Mouse (Mus musculus): ENCODE results near the gene Mpi. TPM values are rescaled to one million over a fixed set of nuclear protein-coding genes. Genes with fewer than 3 reads are reported as not detected.
A peak's percentile ranks its signal among the peaks of the same experiment; 100 is the strongest.

Mpi gene
- polyA plus RNA-seq, 1 experiment from 2014 or later: 60.0 TPM

DNA sequence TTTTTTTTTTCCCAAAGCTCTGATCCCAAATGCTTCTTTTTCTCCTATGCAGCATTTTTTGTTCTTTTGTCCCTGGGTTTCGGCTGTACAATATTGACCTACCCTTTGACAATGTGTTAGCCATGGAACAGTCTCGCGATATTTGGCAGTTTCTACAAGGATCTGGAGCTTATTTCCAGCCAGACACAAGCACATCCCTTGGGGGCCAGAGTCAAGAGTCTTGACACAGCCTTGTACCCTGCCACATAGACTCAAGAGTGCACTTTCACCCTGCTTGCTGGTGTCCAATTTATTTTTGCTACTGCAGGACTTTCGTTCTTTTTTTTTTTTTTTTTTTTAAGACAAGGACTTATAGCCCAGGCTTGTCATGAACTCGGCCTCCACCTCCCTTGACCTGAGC is 16.2 kb downstream of the Mpi start:
- Histone ChIP-seq H3K27ac (no peak overlapping the region), H3K9me3 (replicated peaks) (no peaks in the 10 kb centered on the region), H3K4me1 (peaks cover 24% of the 10 kb centered on the region), H3K36me3 (peaks cover 66% of the 10 kb centered on the region), H3K4me3 (no peak overlapping the region), H3K27me3 (ENCODE audit: low read depth, poor library complexity, severe bottlenecking) (no peaks in the 10 kb centered on the region)
- DNase-seq (ENCODE audit: low spot score): no peak
- 93% methylated on average over 5 of the region's 5 CpGs for WGBS

DNA sequence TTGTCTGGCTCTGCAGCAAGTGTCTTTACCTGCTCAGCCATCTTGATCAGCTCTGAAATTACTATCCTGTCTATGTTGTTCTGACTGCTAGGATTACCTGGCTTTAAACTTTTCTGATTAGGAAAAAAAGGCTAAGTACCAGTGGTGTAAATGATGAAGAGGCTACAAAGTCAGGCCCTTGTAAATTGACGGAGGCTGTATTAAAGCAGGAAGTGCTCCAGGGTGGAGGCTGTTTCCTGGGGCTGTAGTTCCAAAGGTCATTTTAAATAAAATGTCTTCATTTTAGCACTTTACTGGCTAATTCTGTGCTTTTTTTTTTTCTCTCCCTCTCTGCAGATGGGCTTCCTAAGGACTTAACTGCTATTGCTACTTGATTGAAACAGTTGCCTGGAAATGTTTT is 20.6 kb downstream of the Mpi start:
- H3K36me3 ChIP-seq: peaks cover 63% of the 10 kb centered on the region
- no peaks in the 10 kb centered on the region for H3K27me3 ChIP-seq (ENCODE audit: low read depth, poor library complexity, severe bottlenecking)
- no peak overlapping the region for H3K4me3 ChIP-seq
- H3K9me3 ChIP-seq (replicated peaks): no peaks in the 10 kb centered on the region
- no peak for DNase-seq (ENCODE audit: low spot score)
- H3K27ac ChIP-seq: no peak overlapping the region
- peaks cover 4% of the 10 kb centered on the region for H3K4me1 ChIP-seq
- 81% methylated on average over 1 of the region's 1 CpGs for WGBS

DNA sequence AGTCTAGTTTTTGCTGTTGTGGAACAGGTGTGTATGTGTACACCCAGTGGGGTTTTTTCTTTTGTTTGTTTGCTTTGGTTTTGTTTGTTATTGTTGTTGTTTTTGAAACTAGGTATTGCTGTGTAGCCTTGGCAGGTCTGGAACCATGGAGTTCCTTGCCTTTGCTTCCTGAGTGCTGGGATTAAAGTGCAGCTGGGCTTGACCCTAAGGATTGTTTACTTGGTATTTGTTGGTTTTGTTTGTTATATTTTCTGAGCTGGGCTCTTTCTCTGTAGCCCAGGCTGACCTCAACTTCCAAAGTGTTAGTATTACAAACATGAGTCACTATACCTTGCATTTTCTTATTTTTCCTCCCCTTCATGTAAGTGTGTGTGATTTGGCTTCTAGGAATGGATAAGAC is 26.1 kb downstream of the Mpi start:
- Histone ChIP-seq H3K36me3 (peaks cover 29% of the 10 kb centered on the region), H3K27me3 (ENCODE audit: low read depth, poor library complexity, severe bottlenecking) (no peaks in the 10 kb centered on the region), H3K27ac (no peak overlapping the region), H3K4me1 (peaks cover 13% of the 10 kb centered on the region), H3K9me3 (replicated peaks) (no peaks in the 10 kb centered on the region), H3K4me3 (no peak overlapping the region)
- no peak for DNase-seq (ENCODE audit: low spot score)

DNA sequence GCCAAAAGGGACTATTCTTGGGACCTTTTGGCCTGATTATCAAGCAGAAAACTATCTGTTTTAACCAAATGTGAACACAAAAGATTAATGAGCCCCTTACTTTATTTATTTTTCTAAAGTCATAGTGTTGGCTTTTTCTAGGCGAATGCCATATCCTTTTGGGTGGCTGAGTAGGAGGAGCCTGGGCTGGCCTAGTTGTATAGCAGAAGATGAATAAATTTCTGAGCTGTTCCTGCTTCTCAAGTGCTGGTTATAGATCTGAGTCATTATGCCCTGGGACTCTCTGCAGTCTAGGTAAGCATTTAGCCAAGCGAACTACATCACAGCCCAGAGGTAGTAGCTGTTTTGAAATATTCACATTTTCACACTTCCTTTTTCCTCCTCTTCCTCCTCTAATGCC is 27.0 kb downstream of the Mpi start:
- H3K4me1 ChIP-seq: peaks cover 14% of the 10 kb centered on the region
- no peak overlapping the region for H3K4me3 ChIP-seq
- DNase-seq (ENCODE audit: low spot score): no peak
- peaks cover 22% of the 10 kb centered on the region for H3K36me3 ChIP-seq
- H3K9me3 ChIP-seq (replicated peaks): no peaks in the 10 kb centered on the region
- 90% methylated on average over 2 of the region's 2 CpGs for WGBS
- H3K27me3 ChIP-seq (ENCODE audit: low read depth, poor library complexity, severe bottlenecking): no peaks in the 10 kb centered on the region
- H3K27ac ChIP-seq: no peak overlapping the region

DNA sequence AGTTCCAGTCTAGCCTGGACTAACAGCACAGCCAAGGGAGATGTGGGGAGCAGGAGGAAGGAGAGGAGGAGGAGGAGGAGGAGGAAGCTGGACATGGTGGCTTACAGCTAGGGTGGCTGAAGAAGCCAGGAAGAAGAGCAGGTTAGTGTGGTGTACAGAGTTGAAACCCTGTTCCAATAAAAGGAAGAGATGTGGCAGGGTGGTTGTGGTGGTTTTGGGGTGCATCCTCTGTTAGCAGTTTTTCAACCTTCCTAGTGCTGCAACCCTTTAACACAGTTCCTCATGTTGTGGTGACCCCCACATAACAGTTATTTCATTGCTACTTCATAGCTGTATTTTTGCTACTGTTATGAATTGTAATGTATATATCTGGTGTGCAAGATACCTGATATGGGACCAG is 28.1 kb downstream of the Mpi start:
- Histone ChIP-seq H3K27ac (no peak overlapping the region), H3K4me1 (peaks cover 16% of the 10 kb centered on the region), H3K27me3 (ENCODE audit: low read depth, poor library complexity, severe bottlenecking) (no peaks in the 10 kb centered on the region), H3K4me3 (no peak overlapping the region), H3K36me3 (peaks cover 13% of the 10 kb centered on the region), H3K9me3 (replicated peaks) (no peaks in the 10 kb centered on the region)
- no peak for DNase-seq (ENCODE audit: low spot score)

DNA sequence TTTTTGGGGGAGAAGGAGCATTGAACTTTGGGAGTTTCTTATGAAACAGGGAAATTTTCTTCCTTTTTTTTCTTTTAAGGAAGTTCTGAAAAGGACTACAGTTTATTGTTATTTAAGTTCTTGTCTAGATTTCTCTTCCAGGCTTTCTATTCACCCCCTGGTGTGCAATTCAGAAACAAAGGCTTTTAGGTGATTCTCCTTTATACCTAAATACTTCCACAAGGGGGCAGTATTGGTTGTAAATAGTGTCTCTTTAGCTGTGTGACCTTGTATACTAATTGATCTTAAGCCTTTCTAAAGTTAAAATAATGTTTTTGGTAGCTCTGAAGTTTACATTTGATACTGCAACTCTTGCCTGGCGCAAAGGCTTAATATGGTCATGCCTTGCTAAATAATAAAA is 28.8 kb downstream of the Mpi start:
- WGBS: 94% methylated on average over 1 of the region's 1 CpGs
- Histone ChIP-seq H3K27me3 (ENCODE audit: low read depth, poor library complexity, severe bottlenecking) (no peaks in the 10 kb centered on the region), H3K9me3 (replicated peaks) (no peaks in the 10 kb centered on the region), H3K36me3 (0 out of 2 replicates have a peak, but pooled peaks cover 6% of the 10 kb centered on the region), H3K4me3 (no peak overlapping the region), H3K27ac (no peak overlapping the region), H3K4me1 (peaks cover 16% of the 10 kb centered on the region)
- DNase-seq (ENCODE audit: low spot score): no peak

DNA sequence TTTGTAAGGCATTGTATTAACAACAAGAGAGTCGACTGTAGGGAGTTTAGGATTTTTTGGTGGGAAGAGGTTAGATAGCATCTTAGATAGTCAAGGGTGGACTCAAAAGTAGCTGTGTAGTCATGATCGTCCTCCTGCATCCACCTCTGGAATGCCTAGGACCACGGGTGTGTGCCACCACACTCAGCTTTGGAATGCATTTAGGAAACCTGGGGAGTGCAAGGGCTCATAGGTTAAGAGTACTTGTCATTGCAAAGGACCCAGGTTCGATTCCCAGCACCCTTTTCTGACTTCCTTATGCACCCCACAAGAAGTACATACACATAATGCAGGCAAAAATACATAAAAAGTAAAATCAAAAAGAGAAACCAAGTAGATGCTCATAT is 29.7 kb downstream of the Mpi start:
- WGBS: 82% methylated on average over 4 of the region's 4 CpGs
- H3K27ac ChIP-seq: no peak overlapping the region
- 0 out of 2 replicates have a peak, but pooled peaks cover 3% of the 10 kb centered on the region for H3K36me3 ChIP-seq
- DNase-seq (ENCODE audit: low spot score): no peak
- H3K4me3 ChIP-seq: peak overlapping the region; percentile 72
- H3K9me3 ChIP-seq (replicated peaks): no peaks in the 10 kb centered on the region
- no peaks in the 10 kb centered on the region for H3K27me3 ChIP-seq (ENCODE audit: low read depth, poor library complexity, severe bottlenecking)
- H3K4me1 ChIP-seq: peaks cover 16% of the 10 kb centered on the region

DNA sequence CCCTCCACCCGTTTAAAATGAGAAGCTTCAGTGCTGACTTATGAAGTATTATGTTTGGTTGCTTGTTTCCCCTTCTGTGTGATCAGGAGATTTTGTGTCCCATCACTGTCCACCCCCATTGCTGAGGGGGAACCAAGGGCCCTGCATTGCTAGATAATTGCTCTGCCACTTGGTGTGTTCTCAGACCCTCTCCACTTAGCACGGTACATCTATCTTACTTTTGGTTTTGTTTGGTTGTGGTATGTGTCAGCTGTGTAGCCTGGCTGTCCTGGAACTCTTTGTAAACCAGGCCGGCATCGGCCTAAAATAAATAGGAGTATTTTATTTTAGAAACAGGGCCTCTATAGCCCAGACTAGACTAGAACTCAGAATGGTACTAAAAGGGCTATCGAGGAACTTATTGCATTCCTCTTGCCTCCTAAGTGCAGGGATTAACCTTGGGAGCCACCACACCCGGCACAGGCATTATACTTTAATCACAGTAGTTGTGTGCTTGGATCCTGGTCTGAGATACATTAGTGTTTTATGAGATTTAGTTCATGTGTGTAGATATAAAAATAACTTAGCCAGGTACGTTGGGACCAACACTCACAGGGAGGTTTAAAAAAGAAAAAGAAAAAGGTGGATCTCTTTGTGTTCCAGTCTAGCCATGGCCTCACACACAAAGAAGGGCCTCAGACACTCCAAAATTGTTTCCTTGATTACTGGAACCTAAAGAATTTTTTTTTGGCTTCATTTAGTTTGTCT is 30.3 kb downstream of the Mpi start:
- H3K36me3 ChIP-seq: 0 out of 2 replicates have a peak, but pooled peaks cover 3% of the 10 kb centered on the region
- H3K9me3 ChIP-seq (replicated peaks): no peaks in the 10 kb centered on the region
- DNase-seq (ENCODE audit: low spot score): no peak
- no peaks in the 10 kb centered on the region for H3K27me3 ChIP-seq (ENCODE audit: low read depth, poor library complexity, severe bottlenecking)
- H3K4me1 ChIP-seq: peaks cover 16% of the 10 kb centered on the region
- WGBS: 40% methylated on average over 7 of the region's 7 CpGs
- H3K4me3 ChIP-seq: peak overlapping the region; percentile 72
- H3K27ac ChIP-seq: peak overlapping the region; percentile 93

DNA sequence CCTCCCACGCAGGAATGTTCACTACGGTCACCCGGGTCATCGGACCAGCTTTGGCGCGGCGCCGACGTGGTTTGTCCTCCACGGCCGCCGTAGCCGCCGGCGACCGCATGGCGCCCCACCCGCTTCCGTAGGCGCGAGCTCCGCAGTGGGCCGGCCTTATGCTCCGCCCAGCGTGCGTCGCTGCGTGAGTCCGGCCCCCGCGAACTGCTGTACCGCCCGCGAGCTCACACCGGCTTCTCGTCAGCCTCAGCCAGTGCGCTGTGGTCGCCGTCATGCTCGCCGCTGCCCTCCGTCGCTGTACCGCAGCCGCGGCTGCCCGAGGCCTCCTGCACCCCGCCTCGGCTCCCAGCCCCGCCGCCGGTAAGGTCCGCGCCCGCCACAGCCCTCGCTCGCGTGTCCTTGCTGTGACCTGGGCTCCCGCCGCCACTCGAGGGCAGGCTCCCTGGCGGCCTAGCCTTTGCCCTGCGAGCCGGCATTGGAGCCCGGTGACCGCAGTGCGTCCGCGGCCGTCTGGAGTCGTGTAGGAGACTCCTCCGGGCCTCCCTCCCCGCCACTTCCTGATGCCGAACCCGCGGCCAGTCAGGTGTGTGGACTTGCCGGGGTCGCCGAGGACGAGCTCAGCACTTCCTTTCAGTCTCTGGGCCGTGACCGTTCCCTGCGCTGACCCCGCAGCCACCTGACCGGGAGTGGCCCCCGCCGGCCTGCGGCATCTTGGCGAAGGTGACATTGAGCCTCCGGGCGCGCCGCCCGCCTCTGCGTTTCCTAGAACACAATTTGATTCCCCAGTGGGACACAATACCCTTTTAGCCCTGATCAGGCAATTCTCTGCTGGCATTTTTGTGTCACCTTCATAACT is 31.3 kb downstream of the Mpi start, which contains the start of gene Cox5a:
Cox5a (plus strand) TSS at position 219 of the 856 bp plus-strand sequence.
- peak; percentile 93 for DNase-seq (ENCODE audit: low spot score)
- under 1% methylated on average over 95 of the region's 95 CpGs for WGBS

DNA sequence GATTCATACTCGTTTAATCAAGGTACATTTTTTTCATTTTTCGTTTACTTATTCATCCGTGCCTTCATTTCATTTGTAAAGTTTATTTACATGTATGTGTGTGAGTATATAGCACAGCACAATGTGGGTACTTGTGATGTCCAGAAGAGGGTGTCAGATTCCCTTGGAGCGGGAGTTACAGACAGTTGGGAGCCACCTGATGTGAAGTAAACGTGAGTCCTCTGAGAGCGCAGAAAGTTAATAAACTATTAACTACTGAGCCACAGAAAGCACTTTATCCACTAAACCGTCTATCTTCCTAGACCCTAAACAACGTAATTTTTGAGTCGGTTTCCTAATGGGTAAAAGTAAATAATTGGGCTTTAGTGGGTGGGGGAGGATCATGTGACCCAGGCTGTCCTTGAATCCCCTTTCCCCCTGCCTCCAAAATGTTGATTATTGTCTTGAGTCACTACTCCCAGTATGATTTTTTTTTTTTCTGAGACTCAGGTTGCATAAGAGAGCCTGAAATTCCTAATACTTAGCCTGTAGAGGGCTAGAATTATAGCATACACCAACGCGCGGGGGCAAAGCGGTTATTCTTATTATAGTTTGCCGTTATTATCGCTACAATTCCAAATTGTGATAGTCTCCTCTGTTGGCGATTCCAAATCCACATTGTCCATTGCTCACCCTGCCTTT is 32.0 kb downstream of the Mpi start:
- Histone ChIP-seq H3K27ac (peak overlapping the region; percentile 93), H3K9me3 (replicated peaks) (no peaks in the 10 kb centered on the region), H3K4me3 (peak overlapping the region; percentile 72), H3K4me1 (peaks cover 16% of the 10 kb centered on the region), H3K36me3 (0 out of 2 replicates have a peak, but pooled peaks cover 3% of the 10 kb centered on the region), H3K27me3 (ENCODE audit: low read depth, poor library complexity, severe bottlenecking) (no peaks in the 10 kb centered on the region)
- DNase-seq (ENCODE audit: low spot score): no peak
- WGBS: 26% methylated on average over 16 of the region's 16 CpGs

More for the DNA sequence above, 31.3 kb downstream of the Mpi start, which contains the start of gene Cox5a:
- H3K9me3 ChIP-seq (replicated peaks): no peaks in the 10 kb centered on the region
- peak within 1 kb of the TSS; percentile 93 for H3K27ac ChIP-seq
- H3K27me3 ChIP-seq (ENCODE audit: low read depth, poor library complexity, severe bottlenecking): no peaks in the 10 kb centered on the region
- H3K36me3 ChIP-seq: 0 out of 2 replicates have a peak, but pooled peaks cover 3% of the 10 kb centered on the region
- peaks cover 16% of the 10 kb centered on the region for H3K4me1 ChIP-seq
- H3K4me3 ChIP-seq: peak within 1 kb of the TSS; percentile 72

DNA sequence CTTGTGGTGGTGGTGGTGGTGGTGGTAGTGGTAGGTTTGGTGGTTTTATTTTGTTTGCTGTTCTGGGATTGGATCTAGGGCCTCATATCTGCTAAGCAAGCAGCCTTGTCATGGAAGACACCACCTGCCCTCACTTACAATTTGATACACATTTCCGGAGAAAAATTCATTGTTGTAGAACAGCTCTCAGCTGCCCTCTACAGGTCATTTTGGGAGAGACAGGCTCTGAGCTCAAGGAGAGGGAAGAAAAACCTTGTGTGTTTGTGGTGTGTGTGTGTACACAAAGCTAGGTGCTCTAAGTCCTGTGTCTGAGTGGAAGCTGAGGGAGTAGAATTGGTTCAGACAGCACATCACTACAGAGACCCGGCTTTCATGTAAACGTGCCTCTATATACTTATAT is 35.5 kb downstream of the Mpi start:
- 14% methylated on average over 3 of the region's 3 CpGs for WGBS
- H3K9me3 ChIP-seq (replicated peaks): no peaks in the 10 kb centered on the region
- H3K27me3 ChIP-seq (ENCODE audit: low read depth, poor library complexity, severe bottlenecking): no peaks in the 10 kb centered on the region
- DNase-seq (ENCODE audit: low spot score): no peak
- no peak overlapping the region for H3K4me3 ChIP-seq
- H3K27ac ChIP-seq: no peak overlapping the region
- H3K36me3 ChIP-seq: no peaks in the 10 kb centered on the region
- peaks cover 7% of the 10 kb centered on the region for H3K4me1 ChIP-seq

DNA sequence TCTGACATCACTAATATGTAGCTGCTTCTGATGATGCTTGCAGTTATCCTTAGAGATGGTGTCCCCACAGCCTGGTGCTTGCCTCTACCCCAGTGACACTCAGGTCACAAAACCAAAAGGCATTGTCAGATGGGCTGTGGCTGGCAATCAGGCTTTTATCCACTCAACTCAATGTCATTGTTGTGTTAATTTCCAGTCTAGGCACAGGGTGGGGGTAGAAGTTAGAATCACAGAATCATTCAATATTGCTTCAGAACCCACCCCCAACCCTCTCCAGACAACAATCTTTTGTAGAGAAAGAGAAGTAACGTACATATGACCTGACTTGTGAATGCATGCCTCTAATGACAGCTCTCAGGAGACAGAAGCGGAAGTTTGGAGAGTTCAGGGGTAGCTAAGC is 42.0 kb downstream of the Mpi start:
- 82% methylated on average over 2 of the region's 2 CpGs for WGBS

More for the DNA sequence above, 42.0 kb downstream of the Mpi start:
- Histone ChIP-seq H3K9me3 (replicated peaks) (no peaks in the 10 kb centered on the region), H3K27me3 (ENCODE audit: low read depth, poor library complexity, severe bottlenecking) (peaks cover 18% of the 10 kb centered on the region), H3K4me3 (no peak overlapping the region), H3K36me3 (no peaks in the 10 kb centered on the region), H3K27ac (no peak overlapping the region), H3K4me1 (0 out of 2 replicates have a peak, but pooled peaks cover 4% of the 10 kb centered on the region)
- no peak for DNase-seq (ENCODE audit: low spot score)
